Mouse (Mus musculus) embryonic facial prominence, embryonic 15.5 days (tissue): ENCODE measurements around the gene Stam2. TPM values are rescaled to one million over a fixed set of nuclear protein-coding genes. Genes with fewer than 3 reads are reported as not detected.

ENCODE experiments used
- ATAC-seq: fragments of 200-750 bp; cut with Nextera tagmentation; 2 replicates; pipeline ENCODE4 v1.8.0; 2017; ENCODE audit warnings: low read depth, moderate TSS enrichment; ENCODE audit not compliant: insufficient number of reproducible peaks, low FRiP score, low TSS enrichment
- H3K27ac ChIP-seq: fragments of 300-500 bp; sonication (generic); replicated peaks from 2 replicates; pipeline ENCODE4 v1.5.1; 2015; ENCODE audit warnings: mild to moderate bottlenecking, inconsistent platforms
- H3K27me3 ChIP-seq: fragments of 300-500 bp; sonication (generic); 2 replicates; pipeline ENCODE4 v1.6.1; 2015; ENCODE audit warnings: inconsistent platforms
- H3K36me3 ChIP-seq: fragments of 300-500 bp; sonication (generic); 2 replicates; pipeline ENCODE4 v1.6.1; 2015; ENCODE audit warnings: mild to moderate bottlenecking, inconsistent platforms
- H3K4me1 ChIP-seq: fragments of 300-500 bp; sonication (generic); 2 replicates; pipeline ENCODE4 v1.6.1; 2015; ENCODE audit warnings: inconsistent platforms
- H3K4me2 ChIP-seq: fragments of 300-500 bp; sonication (generic); replicated peaks from 2 replicates; pipeline ENCODE4 v1.6.1; 2015; ENCODE audit warnings: mild to moderate bottlenecking, inconsistent platforms
- H3K4me3 ChIP-seq: fragments of 300-500 bp; sonication (generic); replicated peaks from 2 replicates; pipeline ENCODE4 v1.5.1; 2015; ENCODE audit warnings: mild to moderate bottlenecking, inconsistent platforms
- H3K9ac ChIP-seq: fragments of 300-500 bp; sonication (generic); 2 replicates; pipeline ENCODE4 v1.6.1; 2015; ENCODE audit warnings: inconsistent platforms
- H3K9me3 ChIP-seq: fragments of 300-500 bp; sonication (generic); replicated peaks from 2 replicates; pipeline ENCODE4 v1.6.1; 2016; ENCODE audit warnings: inconsistent platforms
- WGBS: fragments of 180-500 bp; shearing (Covaris S2); methylation state at CpG from one replicate; pipeline ENCODE4 v1.1.7; 2015; 5-methylcytosine and 5-hydroxymethylcytosine counted together
- polyA plus RNA-seq: library from polyadenylated mRNA; unstranded; fragments of >200 nt; fragmentation: Nextera tagmentation; extraction: Ambion mirVana; gene quantifications from 2 replicates; pipeline ENCODE4 v1.2.1, GENCODE M21; 2015

Stam2 gene
- polyA plus RNA-seq, 1 experiment from 2014 or later, result 32.8 TPM

GRCm38 (mm10) chr2:52677589-52677988 lies 64.5 kb downstream of the Stam2 start:
- Histone ChIP-seq H3K4me1 (peaks cover 13% of the 10 kb centered on the region), H3K27ac (no peak overlapping the region), H3K9ac (no peak overlapping the region), H3K9me3 (no peaks in the 10 kb centered on the region), H3K4me2 (no peak overlapping the region), H3K4me3 (no peak overlapping the region), H3K27me3 (peaks cover 9% of the 10 kb centered on the region), H3K36me3 (no peaks in the 10 kb centered on the region)
- ATAC-seq, result no peak
- WGBS, result 79% methylated on average over 4 of the region's 4 CpGs

GRCm38 (mm10) chr2:52676913-52677303 lies 65.2 kb downstream of the Stam2 start:
- no peaks in the 10 kb centered on the region for H3K36me3 ChIP-seq
- H3K9me3 ChIP-seq, result no peaks in the 10 kb centered on the region
- 3% methylated on average over 6 of the region's 6 CpGs for WGBS
- no peak for ATAC-seq
- H3K27ac ChIP-seq, result no peak overlapping the region
- peak overlapping the region; percentile 70 for H3K4me3 ChIP-seq
- peaks cover 13% of the 10 kb centered on the region for H3K4me1 ChIP-seq
- H3K9ac ChIP-seq, result no peak overlapping the region
- peaks cover 9% of the 10 kb centered on the region for H3K27me3 ChIP-seq
- H3K4me2 ChIP-seq, result peak overlapping the region; percentile 97

- ATAC-seq, result peak; percentile 84
- WGBS, result under 1% methylated on average over 72 of the region's 77 CpGs
Observed at GRCm38 (mm10) chr2:52676023-52676912, 65.8 kb downstream of the Stam2 start, which contains the start of gene Cacnb4. Gene Cacnb4, minus strand, starts transcription at chr2:52676831.

GRCm38 (mm10) chr2:52675278-52675987 lies 66.6 kb downstream of the Stam2 start:
- H3K36me3 ChIP-seq, result no peaks in the 10 kb centered on the region
- peak overlapping the region; percentile 97 for H3K4me2 ChIP-seq
- peaks cover 9% of the 10 kb centered on the region for H3K27me3 ChIP-seq
- peaks cover 13% of the 10 kb centered on the region for H3K4me1 ChIP-seq
- H3K9me3 ChIP-seq, result no peaks in the 10 kb centered on the region
- no peak overlapping the region for H3K27ac ChIP-seq
- peak overlapping the region; percentile 70 for H3K4me3 ChIP-seq
- under 1% methylated on average over 40 of the region's 42 CpGs for WGBS
- peak overlapping the region; percentile 42 for H3K9ac ChIP-seq
- peak; percentile 51 for ATAC-seq

More at GRCm38 (mm10) chr2:52676023-52676912, 65.8 kb downstream of the Stam2 start, which contains the start of gene Cacnb4:
- peaks cover 13% of the 10 kb centered on the region for H3K4me1 ChIP-seq
- H3K9ac ChIP-seq, result peak within 1 kb of the TSS; percentile 42
- no peaks in the 10 kb centered on the region for H3K36me3 ChIP-seq
- no peak within 1 kb of the TSS for H3K27ac ChIP-seq
- no peaks in the 10 kb centered on the region for H3K9me3 ChIP-seq
- peak within 1 kb of the TSS; percentile 70 for H3K4me3 ChIP-seq
- peak within 1 kb of the TSS; percentile 97 for H3K4me2 ChIP-seq
- peaks cover 9% of the 10 kb centered on the region for H3K27me3 ChIP-seq

GRCm38 (mm10) chr2:52674886-52675277 lies 67.2 kb downstream of the Stam2 start:
- no peaks in the 10 kb centered on the region for H3K36me3 ChIP-seq
- H3K27me3 ChIP-seq, result peaks cover 9% of the 10 kb centered on the region
- H3K4me1 ChIP-seq, result peaks cover 13% of the 10 kb centered on the region
- peak overlapping the region; percentile 97 for H3K4me2 ChIP-seq
- no peak overlapping the region for H3K27ac ChIP-seq
- H3K4me3 ChIP-seq, result peak overlapping the region; percentile 70
- WGBS, result 1% methylated on average over 19 of the region's 19 CpGs
- ATAC-seq, result no peak
- no peaks in the 10 kb centered on the region for H3K9me3 ChIP-seq
- no peak overlapping the region for H3K9ac ChIP-seq

- no peak overlapping the region for H3K9ac ChIP-seq
- WGBS, result 77% methylated on average over 1 of the region's 1 CpGs
- no peak overlapping the region for H3K4me3 ChIP-seq
- H3K4me1 ChIP-seq, result peaks cover 13% of the 10 kb centered on the region
- ATAC-seq, result no peak
- no peaks in the 10 kb centered on the region for H3K36me3 ChIP-seq
- H3K4me2 ChIP-seq, result no peak overlapping the region
- H3K9me3 ChIP-seq, result no peaks in the 10 kb centered on the region
- no peak overlapping the region for H3K27ac ChIP-seq
- H3K27me3 ChIP-seq, result peaks cover 9% of the 10 kb centered on the region
Observed at GRCm38 (mm10) chr2:52673172-52673571, 68.9 kb downstream of the Stam2 start.

GRCm38 (mm10) chr2:52670733-52671132 lies 71.3 kb downstream of the Stam2 start:
- ATAC-seq, result no peak
- Histone ChIP-seq H3K4me2 (no peak overlapping the region), H3K4me3 (no peak overlapping the region), H3K9ac (no peak overlapping the region), H3K27me3 (peaks cover 7% of the 10 kb centered on the region), H3K36me3 (no peaks in the 10 kb centered on the region), H3K4me1 (peaks cover 11% of the 10 kb centered on the region), H3K27ac (no peak overlapping the region), H3K9me3 (no peaks in the 10 kb centered on the region)
- 79% methylated on average over 5 of the region's 5 CpGs for WGBS

- Histone ChIP-seq H3K36me3 (no peaks in the 10 kb centered on the region), H3K27ac (no peak overlapping the region), H3K4me3 (no peak overlapping the region), H3K9ac (no peak overlapping the region), H3K27me3 (no peaks in the 10 kb centered on the region), H3K4me2 (no peak overlapping the region), H3K9me3 (no peaks in the 10 kb centered on the region), H3K4me1 (no peaks in the 10 kb centered on the region)
- no peak for ATAC-seq
- 83% methylated on average over 6 of the region's 6 CpGs for WGBS
Observed at GRCm38 (mm10) chr2:52668480-52668879, 73.6 kb downstream of the Stam2 start.

GRCm38 (mm10) chr2:52656722-52657121 lies 85.4 kb downstream of the Stam2 start:
- Histone ChIP-seq H3K27me3 (no peaks in the 10 kb centered on the region; the same call in 1 of the 2 replicates), H3K9me3 (no peaks in the 10 kb centered on the region), H3K36me3 (no peaks in the 10 kb centered on the region), H3K4me1 (no peaks in the 10 kb centered on the region), H3K4me3 (no peak overlapping the region), H3K4me2 (no peak overlapping the region), H3K27ac (no peak overlapping the region), H3K9ac (no peak overlapping the region)
- no peak for ATAC-seq
- 78% methylated on average over 5 of the region's 5 CpGs for WGBS

GRCm38 (mm10) chr2:52654541-52654940 lies 87.5 kb downstream of the Stam2 start:
- no peak overlapping the region for H3K4me2 ChIP-seq
- no peaks in the 10 kb centered on the region for H3K27me3 ChIP-seq
- no peaks in the 10 kb centered on the region for H3K4me1 ChIP-seq
- H3K9ac ChIP-seq, result no peak overlapping the region
- no peak for ATAC-seq
- 57% methylated on average over 4 of the region's 4 CpGs for WGBS
- H3K4me3 ChIP-seq, result no peak overlapping the region
- H3K27ac ChIP-seq, result no peak overlapping the region
- H3K36me3 ChIP-seq, result no peaks in the 10 kb centered on the region
- H3K9me3 ChIP-seq, result no peaks in the 10 kb centered on the region

GRCm38 (mm10) chr2:52651547-52651946 lies 90.5 kb downstream of the Stam2 start:
- Histone ChIP-seq H3K9me3 (no peaks in the 10 kb centered on the region), H3K4me1 (0 out of 2 replicates have a peak, but pooled peaks cover 5% of the 10 kb centered on the region)
- WGBS, result 55% methylated on average over 6 of the region's 6 CpGs

More at GRCm38 (mm10) chr2:52651547-52651946, 90.5 kb downstream of the Stam2 start:
- H3K27me3 ChIP-seq, result no peaks in the 10 kb centered on the region
- H3K9ac ChIP-seq, result no peak overlapping the region
- no peak overlapping the region for H3K4me2 ChIP-seq
- H3K4me3 ChIP-seq, result no peak overlapping the region
- no peak for ATAC-seq
- no peak overlapping the region for H3K27ac ChIP-seq
- H3K36me3 ChIP-seq, result no peaks in the 10 kb centered on the region
